Mouse (Mus musculus): ENCODE measurements at regions not wholly inside any gene's neighbourhood (a gene's known extent, or its start where the extent isn't known, plus 50 kb on each side); places are given as distances from the start of the nearest gene placed in this dataset.
"Not testable (repeated sequence)": the region's sequence is repeated elsewhere in the genome, so short reads cannot be mapped to it uniquely, and the experiment has no call there.

DNA sequence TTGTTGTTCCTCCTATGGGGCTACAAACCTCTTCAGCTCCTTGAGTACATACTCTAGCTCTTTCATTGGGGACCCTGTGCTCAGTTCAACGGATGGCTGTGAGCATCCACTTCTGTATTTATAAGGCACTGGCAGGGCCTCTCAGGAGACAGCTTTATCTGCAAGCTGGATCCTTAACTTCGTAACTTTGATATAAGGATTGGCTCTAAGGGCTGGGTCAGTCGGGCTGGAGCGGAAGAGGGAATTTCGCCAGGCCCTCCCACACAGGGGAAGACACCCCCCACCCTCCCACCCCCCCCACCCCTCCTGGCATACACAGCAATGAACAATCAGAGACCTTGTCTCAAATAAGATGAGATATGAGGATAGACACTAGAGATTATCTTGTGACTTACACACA lies 304.3 kb upstream of the Chordc1 start:
- ATAC-seq (replicated peaks; ENCODE audit: low FRiP score, poor library complexity, severe bottlenecking) = 0 out of 2 replicates have a peak, but pooled peaks have one; percentile 68

DNA sequence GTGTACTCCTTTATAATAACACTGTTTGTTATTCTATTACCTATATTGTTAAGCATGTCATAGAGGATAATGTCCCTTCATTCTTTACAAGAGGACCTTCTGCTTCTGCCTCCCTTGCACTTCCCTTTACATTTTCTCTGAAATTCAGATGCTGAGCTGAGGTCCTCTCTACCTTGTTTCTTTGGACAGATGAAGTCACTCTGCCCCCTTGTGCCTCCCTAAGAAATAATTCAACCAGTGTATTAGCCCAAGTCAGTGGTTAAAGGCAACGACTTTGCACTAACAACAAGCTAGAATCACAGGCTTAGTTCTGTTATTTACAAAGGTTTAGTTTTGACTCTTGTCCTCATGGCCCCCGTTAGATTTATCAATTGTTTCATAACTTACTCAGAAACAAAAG lies 289.4 kb upstream of the Chordc1 start:
- ATAC-seq (replicated peaks; ENCODE audit: low FRiP score, poor library complexity, severe bottlenecking) = no peak

DNA sequence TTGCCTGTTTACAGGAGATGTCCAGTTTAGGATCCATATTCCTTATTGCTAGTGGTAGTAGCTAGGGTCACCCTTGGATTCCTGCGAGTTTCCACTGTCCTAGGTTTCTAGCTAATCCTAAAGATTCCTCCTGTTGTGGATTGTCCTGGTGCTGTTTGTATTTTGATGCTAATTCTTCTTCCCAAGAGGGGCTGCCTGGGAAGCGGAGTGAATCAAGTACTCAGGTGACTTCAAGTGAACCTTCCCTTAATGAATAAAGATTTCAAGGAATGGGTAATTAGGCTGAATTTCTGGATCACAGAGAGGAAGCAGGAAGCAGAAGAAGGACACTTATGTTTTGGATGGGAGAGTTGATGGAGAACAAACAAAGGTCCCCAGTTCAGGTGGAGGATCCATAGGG lies 250.6 kb upstream of the Chordc1 start:
- no peak for ATAC-seq (replicated peaks; ENCODE audit: low FRiP score, poor library complexity, severe bottlenecking)

DNA sequence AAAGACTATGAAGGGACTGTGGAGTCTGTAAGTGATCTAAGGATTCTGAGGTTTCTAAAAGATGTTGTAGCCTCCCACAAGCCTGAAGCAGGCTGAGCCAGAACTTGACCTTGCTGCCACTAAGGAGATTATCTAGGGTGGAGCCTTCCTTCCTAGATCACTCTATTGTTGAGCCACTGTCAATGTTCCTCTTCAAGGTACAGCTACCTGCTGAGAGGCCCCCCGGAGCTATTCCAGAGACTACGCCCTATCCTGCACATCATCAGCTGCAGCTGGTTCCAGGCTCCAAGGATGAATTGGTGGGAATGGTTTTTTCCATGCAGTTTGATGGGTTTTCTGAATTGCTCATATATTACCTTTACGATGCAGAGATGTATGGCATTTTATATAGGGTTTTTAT lies 249.3 kb upstream of the Chordc1 start:
- ATAC-seq (replicated peaks; ENCODE audit: low FRiP score, poor library complexity, severe bottlenecking) = not testable (repeated sequence)

DNA sequence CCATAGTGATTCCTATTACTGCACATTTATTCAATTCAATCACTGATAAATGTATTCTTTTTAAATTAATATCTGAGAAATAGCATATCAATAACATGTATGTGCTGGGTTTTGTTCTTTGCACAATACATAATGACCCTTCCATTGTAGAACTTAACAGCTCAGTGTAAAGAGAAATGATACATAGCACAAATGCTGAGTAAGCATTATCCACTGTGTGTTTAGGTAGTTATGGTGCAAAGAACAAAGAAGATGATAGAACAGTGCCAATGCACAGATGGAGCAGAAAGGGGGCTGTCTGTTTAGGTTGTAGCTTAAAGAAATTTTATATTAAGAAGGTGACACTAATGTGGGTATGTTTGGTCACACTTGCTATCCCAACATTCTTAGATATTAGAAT lies 215.0 kb upstream of the Chordc1 start:
- ATAC-seq (replicated peaks; ENCODE audit: low FRiP score, poor library complexity, severe bottlenecking) = no peak

DNA sequence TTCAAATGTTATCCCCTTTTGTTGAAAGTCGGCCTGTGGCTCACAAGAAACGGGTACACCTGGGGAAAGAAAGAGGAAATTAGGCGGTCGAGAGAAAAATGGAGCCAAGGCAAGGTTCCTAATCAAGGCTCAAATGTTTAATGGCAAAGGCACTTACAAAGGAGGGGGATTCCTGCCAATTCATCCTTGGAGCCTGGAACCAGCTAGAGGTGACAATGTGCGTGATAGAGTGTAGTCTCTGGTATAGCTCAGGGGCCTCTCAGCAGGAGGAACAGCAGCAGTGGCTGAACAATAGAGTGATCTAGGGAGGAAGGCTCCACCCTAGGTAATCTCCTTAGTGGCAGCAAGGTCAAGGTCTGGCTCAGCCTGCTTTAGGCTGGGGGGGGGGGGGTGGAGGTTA lies 213.5 kb upstream of the Chordc1 start:
- ATAC-seq (replicated peaks; ENCODE audit: low FRiP score, poor library complexity, severe bottlenecking) = not testable (repeated sequence)

DNA sequence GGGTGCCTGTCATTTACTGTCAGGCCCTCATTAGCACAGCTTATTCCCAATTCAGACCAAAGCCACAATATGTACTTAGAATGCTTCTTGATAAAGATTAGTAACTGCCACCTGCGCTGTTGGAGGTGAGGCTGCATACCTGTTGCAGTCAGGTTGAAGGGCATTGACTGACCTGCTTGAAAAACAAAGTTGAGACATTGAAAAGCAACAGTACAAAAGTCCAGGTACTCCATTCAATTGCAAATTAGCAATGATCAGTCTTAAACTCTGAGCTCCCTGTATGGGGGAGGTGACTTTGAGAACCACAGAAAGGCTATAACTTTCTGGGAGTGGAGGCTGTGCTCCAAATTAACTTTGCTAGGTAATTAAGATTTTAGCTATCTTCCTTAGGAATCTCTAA lies 212.8 kb upstream of the Chordc1 start:
- ATAC-seq (replicated peaks; ENCODE audit: low FRiP score, poor library complexity, severe bottlenecking) = not testable (repeated sequence)
